Mouse (Mus musculus): Measurements from ENCODE around the gene Capn2.

GRCm38 (mm10) chr1:182419481-182419880 lies 97.9 kb downstream of the Capn2 start:
- TF ChIP-seq CTCF (IDR thresholded peaks at IDR 0.05; ENCODE audit: borderline replicate concordance, insufficient read depth, low read depth, low read length): no peak
- no peak for TF ChIP-seq POLR2A (IDR thresholded peaks at IDR 0.05; ENCODE audit: borderline replicate concordance, insufficient read depth, low read length)

All from cerebellum, adult 2 months (tissue).